Mouse (Mus musculus) E14TG2a.4 (cell line): Measurements from ENCODE around the gene Daxx.
"Not testable (repeated sequence)": the region's sequence is repeated elsewhere in the genome, so short reads cannot be mapped to it uniquely, and the experiment has no call there.

ENCODE experiments used
- CTCF ChIP-seq: conservative IDR thresholded peaks from 2 replicates; pipeline ENCODE4 v1.5.1; 2014; ENCODE audit warnings: low read length
- NANOG ChIP-seq: IDR thresholded peaks from 2 replicates; pipeline ENCODE4 v1.6.1; 2014; ENCODE audit warnings: borderline replicate concordance, low read length, mixed read lengths

DNA sequence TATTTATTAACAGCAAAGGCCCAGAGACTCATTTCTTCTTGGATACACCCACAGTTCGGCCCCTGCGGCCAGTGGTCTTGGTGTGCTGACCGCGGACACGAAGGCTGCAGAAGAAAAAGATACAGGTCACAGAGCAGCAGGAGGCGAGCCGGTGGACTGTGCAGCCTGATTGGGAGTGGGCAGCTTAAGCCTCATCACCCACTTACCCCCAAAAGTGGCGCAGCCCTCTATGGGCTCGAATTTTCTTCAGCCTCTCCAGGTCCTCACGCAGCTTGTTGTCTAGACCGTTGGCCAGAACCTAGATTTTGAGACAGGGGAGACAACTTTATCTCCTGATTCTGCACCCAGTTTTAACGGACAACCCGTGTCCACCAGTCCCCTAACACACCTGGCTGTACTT lies 42.8 kb downstream of the Daxx start:
- TF ChIP-seq CTCF, NANOG: not testable (repeated sequence)
